Mouse (Mus musculus): ENCODE measurements around the gene Apoa1.

Apoa1 gene

GRCm38 (mm10) chr9:46256658-46257385 is 28.4 kb downstream of the Apoa1 start:
- in situ Hi-C loops (cut with MseI, MboI) = no loop called here

- in situ Hi-C loops (cut with MseI, MboI) = no loop called here
These were observed 29.2 kb downstream of the Apoa1 start for GRCm38 (mm10) chr9:46257546-46257945.

- in situ Hi-C loops (cut with MseI, MboI) = no loop called here
These were observed 30.7 kb downstream of the Apoa1 start for GRCm38 (mm10) chr9:46259111-46259510.

- in situ Hi-C loops (cut with MseI, MboI) = no loop called here
These were observed 32.8 kb downstream of the Apoa1 start for GRCm38 (mm10) chr9:46261131-46261530.

- in situ Hi-C loops (cut with MseI, MboI) = no loop called here
These were observed 40.0 kb downstream of the Apoa1 start, which contains the start of gene Apoa5 for GRCm38 (mm10) chr9:46268343-46268873. Apoa5 (plus strand) TSS chr9:46268633.

- in situ Hi-C loops (cut with MseI, MboI) = no loop called here
These were observed 40.7 kb downstream of the Apoa1 start for GRCm38 (mm10) chr9:46269125-46269524.

GRCm38 (mm10) chr9:46270782-46271181 is 42.4 kb downstream of the Apoa1 start:
- in situ Hi-C loops (cut with MseI, MboI) = no loop called here

- in situ Hi-C loops (cut with MseI, MboI) = no loop called here
These were observed 43.7 kb downstream of the Apoa1 start for GRCm38 (mm10) chr9:46272070-46272469.

- in situ Hi-C loops (cut with MseI, MboI) = no loop called here
These were observed 44.5 kb downstream of the Apoa1 start, which contains the start of gene Zpr1 for GRCm38 (mm10) chr9:46272677-46273454. Zpr1 (plus strand) TSS chr9:46273064.

- in situ Hi-C loops (cut with MseI, MboI) = no loop called here
These were observed 46.1 kb downstream of the Apoa1 start for GRCm38 (mm10) chr9:46274494-46274893.

Data from mouse trophoblast stem cell (cell line).